Mouse (Mus musculus): ENCODE measurements around the gene Thrb.

DNA sequence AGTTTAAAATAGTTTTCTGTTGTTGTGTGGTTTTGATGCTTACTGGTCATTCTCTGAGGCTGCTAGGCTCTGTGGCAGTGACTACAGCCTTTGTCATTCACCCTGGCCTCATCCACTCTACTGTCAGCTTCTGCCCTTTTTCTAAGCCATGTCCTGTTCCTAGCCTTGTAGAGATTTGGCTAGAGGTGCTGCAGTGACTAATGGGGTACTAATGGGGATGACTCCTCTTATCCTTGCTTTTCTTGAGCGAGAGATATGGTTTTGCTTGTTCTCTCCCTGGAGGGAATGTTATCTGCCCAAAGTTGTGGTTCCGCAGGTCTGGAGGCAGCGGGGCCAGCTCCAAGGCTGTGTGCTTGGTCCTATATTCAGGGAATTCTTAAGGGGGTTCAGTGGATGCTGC is 15.2 kb downstream of the Thrb start:
- no peak for TF ChIP-seq POLR2A (IDR thresholded peaks at IDR 0.05; ENCODE audit: borderline replicate concordance, control insufficient read depth, low read depth, low read length)
- no peak for TF ChIP-seq CTCF (IDR thresholded peaks at IDR 0.05; ENCODE audit: control insufficient read depth, insufficient read depth, low read length)
